Mouse (Mus musculus) thymus, adult 2 months (tissue): Measurements from ENCODE around the gene Il17rc.

Experiments
- CTCF ChIP-seq: fragments of 200-500 bp; IDR thresholded peaks from 2 replicates; pipeline ENCODE4 v1.5.1; 2012; ENCODE audit warnings: mild to moderate bottlenecking, control low read depth, low read length, moderate library complexity, borderline replicate concordance; ENCODE audit not compliant: control insufficient read depth, poor library complexity, insufficient read depth; ENCODE audit errors: extremely low read depth
- POLR2A ChIP-seq: fragments of 200-500 bp; IDR thresholded peaks from 2 replicates; pipeline ENCODE4 v1.6.1; 2012; ENCODE audit warnings: mild to moderate bottlenecking, low read length, control low read depth, moderate library complexity; ENCODE audit not compliant: control insufficient read depth, poor library complexity, insufficient read depth; ENCODE audit errors: extremely low read depth

GRCm38 (mm10) chr6:113455007-113455406 lies 16.2 kb upstream of the Il17rc start:
- no peak for TF ChIP-seq CTCF
- TF ChIP-seq POLR2A, result no peak
